Mouse (Mus musculus) stomach, embryonic 14.5 days (tissue): Measurements from ENCODE around the gene Zbtb40. TPM values are rescaled to one million over a fixed set of nuclear protein-coding genes. Genes with fewer than 3 reads are reported as not detected.

Experiments
- ATAC-seq: fragments of 200-750 bp; cut with Nextera tagmentation; 2 replicates; pipeline ENCODE4 v1.8.0; 2017; ENCODE audit warnings: low read depth, moderate TSS enrichment; ENCODE audit not compliant: insufficient number of reproducible peaks, insufficient read depth, low FRiP score
- H3K27ac ChIP-seq: fragments of 300-500 bp; sonication (generic); 2 replicates; pipeline ENCODE4 v1.5.1; 2014; ENCODE audit warnings: mild to moderate bottlenecking, low read length, moderate library complexity, mixed read lengths
- H3K27me3 ChIP-seq: fragments of 300-500 bp; sonication (generic); 2 replicates; pipeline ENCODE4 v1.6.1; 2014; ENCODE audit warnings: low read length, control low read depth, mixed read lengths; ENCODE audit not compliant: control insufficient read depth, insufficient read depth
- H3K36me3 ChIP-seq: fragments of 300-500 bp; sonication (generic); 2 replicates; pipeline ENCODE4 v1.6.1; 2014; ENCODE audit warnings: mild to moderate bottlenecking, control low read depth, low read length, moderate library complexity, mixed read lengths; ENCODE audit not compliant: control insufficient read depth, insufficient read depth
- H3K4me1 ChIP-seq: fragments of 300-500 bp; sonication (generic); 2 replicates; pipeline ENCODE4 v1.6.1; 2014; ENCODE audit warnings: low read length, control low read depth, mixed read lengths; ENCODE audit not compliant: control insufficient read depth, insufficient read depth
- H3K4me2 ChIP-seq: fragments of 300-500 bp; sonication (generic); replicated peaks from 2 replicates; pipeline ENCODE4 v1.6.1; 2014; ENCODE audit warnings: low read depth, low read length, control low read depth
- H3K4me3 ChIP-seq: fragments of 300-500 bp; sonication (generic); 2 replicates; pipeline ENCODE4 v1.5.1; 2014; ENCODE audit warnings: low read depth, low read length, control low read depth
- H3K9ac ChIP-seq: fragments of 300-500 bp; sonication (generic); replicated peaks from 2 replicates; pipeline ENCODE4 v1.6.1; 2014; ENCODE audit warnings: low read depth, mild to moderate bottlenecking, control low read depth, low read length, moderate library complexity, mixed read lengths
- H3K9me3 ChIP-seq: fragments of 300-500 bp; sonication (generic); 2 replicates; pipeline ENCODE4 v1.6.1; 2016; ENCODE audit warnings: low read depth, low read length, control low read depth; ENCODE audit not compliant: control insufficient read depth
- WGBS: fragments of 180-500 bp; shearing (Covaris S2); extraction: QIAGEN DNeasy Blood & Tissue Kit; methylation state at CpG from one replicate; pipeline ENCODE4 v1.1.7; 2014; 5-methylcytosine and 5-hydroxymethylcytosine counted together
- polyA plus RNA-seq: library from polyadenylated mRNA; unstranded; fragments of >200 nt; fragmentation: Nextera tagmentation; extraction: Ambion mirVana; gene quantifications from 2 replicates; pipeline ENCODE4 v1.2.1, GENCODE M21; 2014

Zbtb40 gene
- polyA plus RNA-seq, 1 experiment from 2014 or later: 4.4 TPM

- 77% methylated on average over 6 of the region's 6 CpGs for WGBS
- no peak for ATAC-seq
Observed at GRCm38 (mm10) chr4:137071204-137071603, 22.6 kb upstream of the Zbtb40 start.

GRCm38 (mm10) chr4:137068491-137068890 lies 19.9 kb upstream of the Zbtb40 start:
- 29% methylated on average over 8 of the region's 8 CpGs for WGBS
- Histone ChIP-seq H3K4me3 (no peak overlapping the region), H3K9me3 (no peaks in the 10 kb centered on the region), H3K27me3 (no peaks in the 10 kb centered on the region), H3K36me3 (no peaks in the 10 kb centered on the region), H3K9ac (no peak overlapping the region), H3K4me1 (no peaks in the 10 kb centered on the region), H3K4me2 (no peak overlapping the region), H3K27ac (no peak overlapping the region)
- ATAC-seq: no peak

More at GRCm38 (mm10) chr4:137071204-137071603, 22.6 kb upstream of the Zbtb40 start:
- no peaks in the 10 kb centered on the region for H3K9me3 ChIP-seq
- no peak overlapping the region for H3K9ac ChIP-seq
- H3K4me2 ChIP-seq: no peak overlapping the region
- no peaks in the 10 kb centered on the region for H3K36me3 ChIP-seq
- H3K4me1 ChIP-seq: no peaks in the 10 kb centered on the region
- no peaks in the 10 kb centered on the region for H3K27me3 ChIP-seq
- H3K4me3 ChIP-seq: no peak overlapping the region
- H3K27ac ChIP-seq: no peak overlapping the region

GRCm38 (mm10) chr4:137065846-137066245 lies 17.2 kb upstream of the Zbtb40 start:
- 82% methylated on average over 6 of the region's 6 CpGs for WGBS
- Histone ChIP-seq H3K9me3 (no peaks in the 10 kb centered on the region), H3K36me3 (no peaks in the 10 kb centered on the region), H3K4me2 (no peak overlapping the region), H3K9ac (no peak overlapping the region), H3K27ac (no peak overlapping the region), H3K4me1 (no peaks in the 10 kb centered on the region), H3K4me3 (no peak overlapping the region), H3K27me3 (no peaks in the 10 kb centered on the region)
- ATAC-seq: no peak

GRCm38 (mm10) chr4:137054932-137055331 lies 6.3 kb upstream of the Zbtb40 start:
- no peaks in the 10 kb centered on the region for H3K36me3 ChIP-seq
- 58% methylated on average over 3 of the region's 3 CpGs for WGBS
- no peak for ATAC-seq
- H3K27ac ChIP-seq: no peak overlapping the region
- no peak overlapping the region for H3K4me3 ChIP-seq
- no peak overlapping the region for H3K9ac ChIP-seq
- H3K4me2 ChIP-seq: no peak overlapping the region
- H3K4me1 ChIP-seq: no peaks in the 10 kb centered on the region
- H3K9me3 ChIP-seq: 0 out of 2 replicates have a peak, but pooled peaks cover under 1% of the 10 kb centered on the region
- peaks cover 4% of the 10 kb centered on the region; the same call in 1 of the 2 replicates for H3K27me3 ChIP-seq

- no peak for ATAC-seq
- no peak overlapping the region for H3K4me2 ChIP-seq
- no peak overlapping the region for H3K9ac ChIP-seq
- H3K9me3 ChIP-seq: peaks cover 10% of the 10 kb centered on the region; the same call in 1 of the 2 replicates
- no peaks in the 10 kb centered on the region for H3K4me1 ChIP-seq
- H3K4me3 ChIP-seq: no peak overlapping the region
- 72% methylated on average over 5 of the region's 5 CpGs for WGBS
- no peak overlapping the region for H3K27ac ChIP-seq
- peaks cover 4% of the 10 kb centered on the region; the same call in 1 of the 2 replicates for H3K27me3 ChIP-seq
- no peaks in the 10 kb centered on the region for H3K36me3 ChIP-seq
Observed at GRCm38 (mm10) chr4:137053810-137054209, 5.2 kb upstream of the Zbtb40 start.

GRCm38 (mm10) chr4:137047840-137048549 lies 606 bp downstream of the Zbtb40 start:
- H3K27me3 ChIP-seq: 0 out of 2 replicates have a peak, but pooled peaks cover 4% of the 10 kb centered on the region
- H3K27ac ChIP-seq: no peak overlapping the region
- under 1% methylated on average over 52 of the region's 52 CpGs for WGBS
- H3K9ac ChIP-seq: peak overlapping the region; percentile 50
- H3K4me1 ChIP-seq: peaks cover 19% of the 10 kb centered on the region; the same call in 1 of the 2 replicates
- H3K36me3 ChIP-seq: no peaks in the 10 kb centered on the region
- peak overlapping the region; percentile 69 for H3K4me2 ChIP-seq
- H3K4me3 ChIP-seq: peak overlapping the region; percentile 86
- H3K9me3 ChIP-seq: peaks cover 10% of the 10 kb centered on the region; the same call in 1 of the 2 replicates
- no peak; the same call in 1 of the 2 replicates for ATAC-seq

GRCm38 (mm10) chr4:137046110-137046509 lies 2.5 kb downstream of the Zbtb40 start:
- 84% methylated on average over 5 of the region's 5 CpGs for WGBS
- Histone ChIP-seq H3K9me3 (peaks cover 10% of the 10 kb centered on the region; the same call in 1 of the 2 replicates), H3K27me3 (0 out of 2 replicates have a peak, but pooled peaks cover 4% of the 10 kb centered on the region)

GRCm38 (mm10) chr4:137044516-137044915 lies 4.1 kb downstream of the Zbtb40 start:
- Histone ChIP-seq H3K36me3 (no peaks in the 10 kb centered on the region), H3K4me2 (no peak overlapping the region), H3K4me3 (no peak overlapping the region), H3K4me1 (peaks cover 19% of the 10 kb centered on the region; the same call in 1 of the 2 replicates), H3K27me3 (no peaks in the 10 kb centered on the region), H3K9me3 (peaks cover 7% of the 10 kb centered on the region; the same call in 1 of the 2 replicates), H3K27ac (no peak overlapping the region), H3K9ac (no peak overlapping the region)
- WGBS: 52% methylated on average over 5 of the region's 5 CpGs
- ATAC-seq: no peak

More at GRCm38 (mm10) chr4:137046110-137046509, 2.5 kb downstream of the Zbtb40 start:
- no peak overlapping the region for H3K9ac ChIP-seq
- no peak for ATAC-seq
- H3K36me3 ChIP-seq: no peaks in the 10 kb centered on the region
- no peak overlapping the region for H3K4me3 ChIP-seq
- peaks cover 19% of the 10 kb centered on the region; the same call in 1 of the 2 replicates for H3K4me1 ChIP-seq
- H3K4me2 ChIP-seq: no peak overlapping the region
- H3K27ac ChIP-seq: no peak overlapping the region
